7 mouse cellular contexts compared by ENCODE assay signal in the genomic region with DNA sequence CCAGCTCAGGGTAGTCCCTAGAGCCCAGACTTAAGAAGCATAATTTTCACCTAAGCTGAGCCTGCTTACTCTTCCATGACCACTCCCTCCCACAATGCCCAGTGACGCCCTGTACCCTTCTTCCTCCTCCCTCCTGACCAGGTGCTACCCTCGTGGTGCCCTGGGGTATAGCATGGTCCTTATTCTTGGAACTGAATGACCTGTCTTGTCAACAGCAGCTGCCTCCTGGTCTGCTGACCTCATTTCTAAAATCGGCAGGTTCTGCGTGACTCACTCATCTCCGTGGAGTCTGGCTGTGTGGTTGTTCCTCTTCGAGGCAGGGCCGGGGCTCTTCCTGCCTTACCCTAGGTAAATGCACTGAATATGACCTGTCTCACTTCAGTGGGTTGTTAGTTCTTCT. TPM values are rescaled to one million over a fixed set of nuclear protein-coding genes. Genes with fewer than 3 reads are reported as not detected.
DNase-seq lines count a peak whose midpoint lies in the region; ATAC-seq lines count a peak whose summit lies in the region.

No protein-coding gene starts in this region.

- H3K9ac ChIP-seq in kidney, embryonic 16.5 days (replicated peaks; ENCODE audit: low read length), result no peak overlapping the region

- no peaks in the 10 kb centered on the region for H3K9me3 ChIP-seq in kidney, embryonic 16.5 days (ENCODE audit: low read length)

- H3K27ac ChIP-seq in kidney, embryonic 16.5 days (ENCODE audit: low read length), result no peak overlapping the region

- peaks cover 45% of the 10 kb centered on the region for H3K4me1 ChIP-seq in kidney, embryonic 16.5 days (ENCODE audit: insufficient read depth, low read length)

- H3K4me2 ChIP-seq in kidney, embryonic 16.5 days (replicated peaks; ENCODE audit: low read depth, low read length), result no peak overlapping the region

- 0 out of 2 replicates have a peak, but pooled peaks cover 5% of the 10 kb centered on the region for H3K27me3 ChIP-seq in kidney, embryonic 16.5 days (ENCODE audit: insufficient read depth, low read length)

- no peak for DNase-seq in kidney, adult 9 months
- peak; percentile 89 for DNase-seq in MN1 (ENCODE audit: low spot score)
- peak; percentile 50 for DNase-seq in cerebellum, adult 9-10 months
- DNase-seq in spleen, adult 12 weeks (ENCODE audit: low spot score), result peak; percentile 13
- no peak for DNase-seq in layer of hippocampus, adult 8-10 months (ENCODE audit: low spot score in 2 of 2)

- 40% methylated on average over 7 of the region's 7 CpGs for WGBS in kidney, embryonic 16.5 days

- 0 out of 2 replicates have a peak, but pooled peaks have one; percentile 16 for ATAC-seq in kidney, embryonic 16.5 days (ENCODE audit: low FRiP score, low TSS enrichment)
- ATAC-seq in activated CD4-positive, CD25-positive, alpha-beta regulatory T cell, adult 4 months, result no peak

- H3K4me3 ChIP-seq in kidney, embryonic 16.5 days (ENCODE audit: low read length), result no peak overlapping the region

- no peaks in the 10 kb centered on the region for H3K36me3 ChIP-seq in kidney, embryonic 16.5 days (ENCODE audit: insufficient read depth, low read length)

RNA-seq across cellular contexts. Expression of a gene that starts 37.5 kb away (rescaled TPM):
- 0.22 and 0.49 TPM in 2 replicates for polyA plus RNA-seq in kidney, embryonic 16.5 days (2015; fragmentation: Nextera tagmentation; extraction: Ambion mirVana)
- total RNA-seq in layer of hippocampus, adult 8-10 months (2022), result 1 to 10 TPM; 3.5 to 4.1 (median 3.7) TPM
- polyA plus RNA-seq in activated CD4-positive, CD25-positive, alpha-beta regulatory T cell, adult 4 months (2017; shearing (Covaris generic)), result 1 to 10 TPM; 1.2 to 1.6 TPM

Comparison
In these comparisons a context has a peak if more than half of its experiments do, and no peak if none do; other contexts are left out.
1. DNase-seq: peak in MN1 (single experiment), cerebellum, adult 9-10 months (single experiment) and spleen, adult 12 weeks (single experiment); none in kidney, adult 9 months (single experiment) and layer of hippocampus, adult 8-10 months (0 of 2).